23 mouse cellular contexts compared by ENCODE assay signal in the genomic region with DNA sequence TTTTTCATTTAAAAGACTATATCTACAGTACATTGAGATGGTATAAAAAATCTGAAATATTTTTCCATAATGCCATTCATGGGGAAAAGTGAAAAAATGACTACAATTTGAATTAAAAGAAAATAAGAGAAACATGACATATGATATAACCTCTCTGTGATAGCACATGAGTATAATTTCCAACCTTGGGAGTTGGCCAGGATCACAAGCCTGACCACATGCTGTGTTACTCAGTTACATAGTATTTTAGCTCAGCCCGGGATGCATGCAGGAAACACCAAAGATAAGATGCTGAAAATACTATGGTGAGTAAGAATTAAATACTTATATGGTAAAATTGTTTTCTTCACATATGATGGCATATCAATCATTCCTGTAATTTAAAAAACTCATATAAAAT.
"Had no signal": no experiment of that assay in that cellular context is flagged by ENCODE, and none has a peak within 500 bp of the region (broad histone marks: within the 10 kb centered on the region; RNA-seq: fewer than 3 reads in every experiment).

No protein-coding gene starts in this region.

- H3K4me3 ChIP-seq: gastrocnemius, adult 2 months; heart, embryonic 13.5 days; heart, embryonic 15.5 days; hindbrain, embryonic 13.5 days; hindbrain, embryonic 15.5 days; kidney, embryonic 15.5 days; layer of hippocampus, adult 2 months; limb, embryonic 13.5 days; limb, embryonic 15.5 days; liver, embryonic 12.5 days had no signal

- H3K36me3 ChIP-seq: heart, embryonic 13.5 days; heart, embryonic 15.5 days; hindbrain, embryonic 13.5 days; hindbrain, embryonic 15.5 days; kidney, embryonic 15.5 days; limb, embryonic 13.5 days; limb, embryonic 15.5 days; liver, embryonic 12.5 days had no signal

- H3K27me3 ChIP-seq: heart, embryonic 13.5 days; heart, embryonic 15.5 days; hindbrain, embryonic 13.5 days; hindbrain, embryonic 15.5 days; kidney, embryonic 15.5 days; limb, embryonic 13.5 days; limb, embryonic 15.5 days; liver, embryonic 12.5 days had no signal

- DNase-seq: gastrocnemius, adult 2 months; gastrocnemius, postnatal 10 days; gastrocnemius, postnatal 25 days; heart, adult 18-20 months; heart, postnatal 14 days; heart, postnatal 36 days; kidney, adult 11 months; kidney, adult 2 months; kidney, adult 9 months; kidney, postnatal 25 days; kidney, postnatal 4 days; layer of hippocampus, adult 9-11 months; layer of hippocampus, postnatal 36 days; left cerebral cortex, postnatal 4 days had no signal
